ENCODE assay signal across 13 mouse cellular contexts in the genomic region with DNA sequence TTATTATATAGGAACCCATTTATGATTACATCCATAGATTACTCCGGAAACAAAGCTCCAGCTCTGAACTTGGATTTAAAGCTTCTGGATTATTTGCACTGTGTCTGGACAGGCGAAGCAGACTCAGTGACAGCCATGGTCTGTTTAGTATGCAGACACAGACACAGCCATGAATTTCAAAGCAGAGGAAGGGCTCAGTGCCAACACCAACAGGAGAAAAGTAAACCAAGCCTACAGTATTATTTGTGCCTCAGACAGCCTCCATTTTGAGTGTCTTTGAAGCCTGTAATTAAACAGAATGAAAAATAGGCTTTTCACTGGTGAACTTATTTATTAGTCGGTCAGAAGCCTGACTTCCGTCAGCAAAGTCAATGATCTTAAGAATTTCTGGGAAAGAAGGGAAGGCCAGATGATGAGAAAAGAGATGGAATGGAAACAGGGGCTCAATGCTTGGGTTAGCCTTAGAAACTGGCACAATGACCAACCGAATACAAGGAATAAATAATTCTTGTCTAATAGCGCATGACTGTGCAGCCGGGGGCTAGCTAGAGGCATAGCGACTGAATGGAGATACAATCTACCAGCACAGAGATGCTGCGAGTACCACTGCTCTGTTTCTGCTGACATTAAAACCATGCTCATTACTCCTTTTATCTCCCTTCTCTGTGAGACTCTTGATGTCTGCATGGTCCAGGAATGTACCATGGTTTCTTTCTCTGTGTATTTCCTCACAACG. TPM values are rescaled to one million over a fixed set of nuclear protein-coding genes. Genes with fewer than 3 reads are reported as not detected.
A peak's percentile ranks its signal among the peaks of the same experiment; 100 is the strongest.
DNase-seq lines count a peak whose midpoint lies in the region; ATAC-seq lines count a peak whose summit lies in the region.
"Had no signal": no experiment of that assay in that cellular context is flagged by ENCODE, and none has a peak within 500 bp of the region (broad histone marks: within the 10 kb centered on the region; RNA-seq: fewer than 3 reads in every experiment).

No protein-coding gene starts in this region.

- DNase-seq in frontal cortex, postnatal 14 days (ENCODE audit: low spot score in 2 of 2), result peak; percentile 5 to 7
- peak; percentile 65 for DNase-seq in brain, embryonic 18.5 days (ENCODE audit: low read depth, low spot score)
- DNase-seq in kidney, adult 18-20 months, result peak; percentile 21
- no peak for DNase-seq in ovary, postnatal 14 days (ENCODE audit: low spot score)
- DNase-seq in adrenal gland, adult 18-20 months (ENCODE audit: low spot score in 2 of 2), result no peak
- DNase-seq: cerebellum, adult 11-12 months; heart, postnatal 14 days had no signal

- H3K4me2 ChIP-seq in midbrain, embryonic 12.5 days (replicated peaks), result no peak overlapping the region
- H3K4me2 ChIP-seq: stomach, embryonic 15.5 days had no signal

- no peak overlapping the region for H3K4me3 ChIP-seq in midbrain, embryonic 12.5 days
- H3K4me3 ChIP-seq: stomach, embryonic 15.5 days had no signal

- no peak overlapping the region for H3K9ac ChIP-seq in midbrain, embryonic 12.5 days (replicated peaks)
- H3K9ac ChIP-seq: stomach, embryonic 15.5 days had no signal

- no peaks in the 10 kb centered on the region for H3K9me3 ChIP-seq in midbrain, embryonic 12.5 days
- H3K9me3 ChIP-seq: stomach, embryonic 15.5 days had no signal

- H3K27ac ChIP-seq in midbrain, embryonic 12.5 days (replicated peaks), result peak overlapping the region; percentile 46
- H3K27ac ChIP-seq: stomach, embryonic 15.5 days had no signal

- H3K27me3 ChIP-seq in midbrain, embryonic 12.5 days, result no peaks in the 10 kb centered on the region
- H3K27me3 ChIP-seq: stomach, embryonic 15.5 days had no signal

- WGBS in midbrain, embryonic 12.5 days, result 65% methylated on average over 10 of the region's 10 CpGs

- ATAC-seq in frontal cortex, adult (ENCODE audit: low TSS enrichment), result no peak
- ATAC-seq in midbrain, embryonic 12.5 days (ENCODE audit: low FRiP score, low read depth), result peak; percentile 95
- ATAC-seq in megakaryocyte-erythroid progenitor cell, adult 5-6 weeks (replicated peaks; ENCODE audit: low FRiP score, low TSS enrichment, poor library complexity, severe bottlenecking), result no peak

- H3K36me3 ChIP-seq in midbrain, embryonic 12.5 days, result no peaks in the 10 kb centered on the region
- H3K36me3 ChIP-seq: stomach, embryonic 15.5 days had no signal

- peaks cover 7% of the 10 kb centered on the region; the same call in 1 of the 2 replicates for H3K4me1 ChIP-seq in midbrain, embryonic 12.5 days
- H3K4me1 ChIP-seq: stomach, embryonic 15.5 days had no signal

RNA-seq across cellular contexts. Expression of gene Tmem207, which starts 1.5 kb away (rescaled TPM):
- polyA plus RNA-seq in midbrain, embryonic 12.5 days (2016; fragmentation: Nextera tagmentation; extraction: Ambion mirVana), result 0.34 TPM in 1 of 2 replicates, not detected in the other
- total RNA-seq in megakaryocyte-erythroid progenitor cell, adult 5-6 weeks (2014; fragmentation: Nextera tagmentation), result not detected in 2 replicates
- total RNA-seq in megakaryocyte-erythroid progenitor cell, adult 5-6 weeks (2017), result not detected in 2 replicates
- not detected for total RNA-seq in adrenal gland, adult 18-20 months (2021)
- total RNA-seq: heart, postnatal 14 days had no signal
- polyA plus RNA-seq: C2C12; limb, embryonic 11.5 days; stomach, embryonic 15.5 days had no signal

RNA-seq across cellular contexts. Expression of gene Il1rap, which starts 53.4 kb away (rescaled TPM):
- 5.5 and 7.8 TPM in 2 replicates for polyA plus RNA-seq in midbrain, embryonic 12.5 days (2016; fragmentation: Nextera tagmentation; extraction: Ambion mirVana)
- 5.0 and 6.6 TPM in 2 replicates for total RNA-seq in megakaryocyte-erythroid progenitor cell, adult 5-6 weeks (2014; fragmentation: Nextera tagmentation)
- 5.6 and 7.9 TPM in 2 replicates for total RNA-seq in megakaryocyte-erythroid progenitor cell, adult 5-6 weeks (2017)
- total RNA-seq in adrenal gland, adult 18-20 months (2021), result 1 to 10 TPM; 3.0 to 9.5 TPM

Comparison
In these comparisons a context has a peak if more than half of its experiments do, and no peak if none do; other contexts are left out.
1. DNase-seq: peak in frontal cortex, postnatal 14 days (2 of 2), brain, embryonic 18.5 days (single experiment) and kidney, adult 18-20 months (single experiment); none in ovary, postnatal 14 days (single experiment) and adrenal gland, adult 18-20 months (0 of 2).